Mouse (Mus musculus) heart, embryonic 15.5 days (tissue): Measurements from ENCODE around the gene Narfl. TPM values are rescaled to one million over a fixed set of nuclear protein-coding genes. Genes with fewer than 3 reads are reported as not detected.

Source experiments
- ATAC-seq: fragments of 200-750 bp; cut with Nextera tagmentation; replicated peaks from 2 replicates; pipeline ENCODE4 v1.8.0; 2017; ENCODE audit warnings: low read depth, moderate TSS enrichment; ENCODE audit not compliant: insufficient number of reproducible peaks, insufficient read depth, low FRiP score
- H3K27ac ChIP-seq: fragments of 300-500 bp; sonication (generic); 2 replicates; pipeline ENCODE4 v1.5.1; 2015; ENCODE audit warnings: mild to moderate bottlenecking, inconsistent platforms
- H3K27me3 ChIP-seq: fragments of 300-500 bp; sonication (generic); 2 replicates; pipeline ENCODE4 v1.6.1; 2015; ENCODE audit warnings: inconsistent platforms
- H3K36me3 ChIP-seq: fragments of 300-500 bp; sonication (generic); 2 replicates; pipeline ENCODE4 v1.6.1; 2015; ENCODE audit warnings: mild to moderate bottlenecking, inconsistent platforms
- H3K4me1 ChIP-seq: fragments of 300-500 bp; sonication (generic); replicated peaks from 2 replicates; pipeline ENCODE4 v1.6.1; 2015; ENCODE audit warnings: inconsistent platforms
- H3K4me2 ChIP-seq: fragments of 300-500 bp; sonication (generic); 2 replicates; pipeline ENCODE4 v1.6.1; 2015; ENCODE audit warnings: inconsistent platforms, mild to moderate bottlenecking, moderate library complexity
- H3K4me3 ChIP-seq: fragments of 300-500 bp; sonication (generic); 2 replicates; pipeline ENCODE4 v1.5.1; 2015; ENCODE audit warnings: mild to moderate bottlenecking, inconsistent platforms
- H3K9ac ChIP-seq: fragments of 300-500 bp; sonication (generic); 2 replicates; pipeline ENCODE4 v1.6.1; 2015; ENCODE audit warnings: mild to moderate bottlenecking, inconsistent platforms
- H3K9me3 ChIP-seq: fragments of 300-500 bp; sonication (generic); replicated peaks from 2 replicates; pipeline ENCODE4 v1.6.1; 2016; ENCODE audit warnings: inconsistent platforms
- WGBS: fragments of 180-500 bp; shearing (Covaris S2); methylation state at CpG from one replicate; pipeline ENCODE4 v1.1.7; 2015; ENCODE audit warnings: mixed read lengths; 5-methylcytosine and 5-hydroxymethylcytosine counted together
- polyA plus RNA-seq: library from polyadenylated mRNA; unstranded; fragments of >200 nt; fragmentation: Nextera tagmentation; extraction: Ambion mirVana; gene quantifications from 2 replicates; pipeline ENCODE4 v1.2.1, GENCODE M21; 2015

The Narfl gene
- polyA plus RNA-seq, 1 experiment from 2014 or later, result 31.5 TPM

GRCm38 (mm10) chr17:25791320-25791842, 17.8 kb downstream of the Narfl start:
- 0 out of 2 replicates have a peak, but pooled peaks have one; percentile 2 for ATAC-seq
- Histone ChIP-seq H3K4me1 (peaks cover 43% of the 10 kb centered on the region), H3K27me3 (no peaks in the 10 kb centered on the region), H3K27ac (peak overlapping the region; percentile 91), H3K9me3 (no peaks in the 10 kb centered on the region), H3K4me3 (peak overlapping the region; percentile 63), H3K4me2 (peak overlapping the region; percentile 79), H3K9ac (peak overlapping the region; percentile 55), H3K36me3 (peaks cover 25% of the 10 kb centered on the region; the same call in 1 of the 2 replicates)
- WGBS, result 24% methylated on average over 19 of the region's 19 CpGs

GRCm38 (mm10) chr17:25791843-25792527, 18.4 kb downstream of the Narfl start:
- ATAC-seq, result peak; percentile 35; the same call in 1 of the 2 replicates
- WGBS, result under 1% methylated on average over 45 of the region's 45 CpGs
- Histone ChIP-seq H3K27me3 (no peaks in the 10 kb centered on the region), H3K4me3 (peak overlapping the region; percentile 63), H3K36me3 (peaks cover 25% of the 10 kb centered on the region; the same call in 1 of the 2 replicates), H3K27ac (peak overlapping the region; percentile 91), H3K4me1 (peaks cover 45% of the 10 kb centered on the region), H3K9ac (peak overlapping the region; percentile 55), H3K9me3 (no peaks in the 10 kb centered on the region), H3K4me2 (peak overlapping the region; percentile 79)

GRCm38 (mm10) chr17:25792615-25793014, 19.0 kb downstream of the Narfl start, which contains the start of gene Fam173a:
Fam173a (minus strand) TSS chr17:25792901.
- Histone ChIP-seq H3K36me3 (peaks cover 20% of the 10 kb centered on the region; the same call in 1 of the 2 replicates), H3K27ac (peak within 1 kb of the TSS; percentile 91), H3K4me1 (peaks cover 45% of the 10 kb centered on the region), H3K9me3 (no peaks in the 10 kb centered on the region), H3K4me2 (peak within 1 kb of the TSS; percentile 79), H3K4me3 (peak within 1 kb of the TSS; percentile 63), H3K27me3 (no peaks in the 10 kb centered on the region), H3K9ac (peak within 1 kb of the TSS; percentile 55)
- 1% methylated on average over 14 of the region's 14 CpGs for WGBS
- ATAC-seq, result peak; percentile 77

GRCm38 (mm10) chr17:25794197-25794596, 20.6 kb downstream of the Narfl start:
- Histone ChIP-seq H3K27me3 (no peaks in the 10 kb centered on the region), H3K9me3 (no peaks in the 10 kb centered on the region), H3K4me1 (peaks cover 45% of the 10 kb centered on the region), H3K9ac (no peak overlapping the region), H3K4me3 (no peak overlapping the region), H3K27ac (0 out of 2 replicates have a peak overlapping the region, but pooled peaks have one; percentile 91), H3K4me2 (no peak overlapping the region), H3K36me3 (peaks cover 9% of the 10 kb centered on the region; the same call in 1 of the 2 replicates)
- no peak for ATAC-seq
- WGBS, result 73% methylated on average over 13 of the region's 13 CpGs

- H3K27ac ChIP-seq, result no peak overlapping the region
- H3K4me2 ChIP-seq, result 0 out of 2 replicates have a peak overlapping the region, but pooled peaks have one; percentile 82
- peaks cover 45% of the 10 kb centered on the region for H3K4me1 ChIP-seq
- no peaks in the 10 kb centered on the region for H3K27me3 ChIP-seq
- H3K4me3 ChIP-seq, result no peak overlapping the region
- H3K9me3 ChIP-seq, result no peaks in the 10 kb centered on the region
- 0 out of 2 replicates have a peak, but pooled peaks cover 3% of the 10 kb centered on the region for H3K36me3 ChIP-seq
- 85% methylated on average over 17 of the region's 17 CpGs for WGBS
- H3K9ac ChIP-seq, result no peak overlapping the region
- no peak for ATAC-seq
These were observed 21.4 kb downstream of the Narfl start for GRCm38 (mm10) chr17:25794998-25795397.

GRCm38 (mm10) chr17:25795609-25796092, 22.1 kb downstream of the Narfl start, which contains the start of gene AC134908.4:
AC134908.4 (minus strand) TSS chr17:25795659.
- WGBS, result 35% methylated on average over 6 of the region's 6 CpGs
- peaks cover 41% of the 10 kb centered on the region for H3K4me1 ChIP-seq
- H3K27me3 ChIP-seq, result no peaks in the 10 kb centered on the region
- no peak within 1 kb of the TSS for H3K27ac ChIP-seq
- no peaks in the 10 kb centered on the region for H3K9me3 ChIP-seq
- peak within 1 kb of the TSS; percentile 69 for H3K4me3 ChIP-seq
- H3K36me3 ChIP-seq, result no peaks in the 10 kb centered on the region
- H3K9ac ChIP-seq, result peak within 1 kb of the TSS; percentile 65
- H3K4me2 ChIP-seq, result peak within 1 kb of the TSS; percentile 82
- no peak for ATAC-seq

GRCm38 (mm10) chr17:25796211-25796771, 22.7 kb downstream of the Narfl start:
- H3K9ac ChIP-seq, result peak overlapping the region; percentile 65
- H3K4me1 ChIP-seq, result peaks cover 35% of the 10 kb centered on the region
- peak overlapping the region; percentile 82 for H3K4me2 ChIP-seq
- ATAC-seq, result no peak
- H3K27me3 ChIP-seq, result peaks cover 1% of the 10 kb centered on the region; the same call in 1 of the 2 replicates
- H3K9me3 ChIP-seq, result no peaks in the 10 kb centered on the region
- no peaks in the 10 kb centered on the region for H3K36me3 ChIP-seq
- WGBS, result 4% methylated on average over 37 of the region's 37 CpGs
- H3K27ac ChIP-seq, result no peak overlapping the region
- H3K4me3 ChIP-seq, result peak overlapping the region; percentile 69

- H3K27ac ChIP-seq, result no peak within 1 kb of the TSS
- peaks cover 5% of the 10 kb centered on the region for H3K27me3 ChIP-seq
- H3K4me1 ChIP-seq, result peaks cover 31% of the 10 kb centered on the region
- peak; percentile 78 for ATAC-seq
- H3K4me3 ChIP-seq, result peak within 1 kb of the TSS; percentile 69
- peak within 1 kb of the TSS; percentile 65 for H3K9ac ChIP-seq
- 0% methylated on average over 35 of the region's 35 CpGs for WGBS
- H3K36me3 ChIP-seq, result no peaks in the 10 kb centered on the region
- H3K4me2 ChIP-seq, result peak within 1 kb of the TSS; percentile 82
- no peaks in the 10 kb centered on the region for H3K9me3 ChIP-seq
These were observed 23.4 kb downstream of the Narfl start, which contains the start of gene Metrn for GRCm38 (mm10) chr17:25796951-25797369. Metrn (minus strand) TSS chr17:25797136.

- Histone ChIP-seq H3K4me1 (peaks cover 14% of the 10 kb centered on the region), H3K4me2 (no peak overlapping the region), H3K27me3 (peaks cover 15% of the 10 kb centered on the region), H3K27ac (no peak overlapping the region), H3K9ac (no peak overlapping the region), H3K4me3 (no peak overlapping the region), H3K36me3 (no peaks in the 10 kb centered on the region), H3K9me3 (no peaks in the 10 kb centered on the region)
- no peak for ATAC-seq
- WGBS, result 5% methylated on average over 6 of the region's 6 CpGs
These were observed 27.5 kb downstream of the Narfl start for GRCm38 (mm10) chr17:25801029-25801428.

- Histone ChIP-seq H3K27me3 (peaks cover 17% of the 10 kb centered on the region), H3K4me3 (no peak overlapping the region), H3K9me3 (no peaks in the 10 kb centered on the region), H3K9ac (no peak overlapping the region), H3K36me3 (no peaks in the 10 kb centered on the region), H3K4me2 (peak overlapping the region; percentile 27; the same call in 1 of the 2 replicates), H3K4me1 (peaks cover 9% of the 10 kb centered on the region), H3K27ac (no peak overlapping the region)
- WGBS, result 7% methylated on average over 10 of the region's 10 CpGs
- peak; percentile 82 for ATAC-seq
These were observed 29.4 kb downstream of the Narfl start for GRCm38 (mm10) chr17:25802825-25803517.
